Mouse (Mus musculus): ENCODE results near the gene Zfp639.

DNA sequence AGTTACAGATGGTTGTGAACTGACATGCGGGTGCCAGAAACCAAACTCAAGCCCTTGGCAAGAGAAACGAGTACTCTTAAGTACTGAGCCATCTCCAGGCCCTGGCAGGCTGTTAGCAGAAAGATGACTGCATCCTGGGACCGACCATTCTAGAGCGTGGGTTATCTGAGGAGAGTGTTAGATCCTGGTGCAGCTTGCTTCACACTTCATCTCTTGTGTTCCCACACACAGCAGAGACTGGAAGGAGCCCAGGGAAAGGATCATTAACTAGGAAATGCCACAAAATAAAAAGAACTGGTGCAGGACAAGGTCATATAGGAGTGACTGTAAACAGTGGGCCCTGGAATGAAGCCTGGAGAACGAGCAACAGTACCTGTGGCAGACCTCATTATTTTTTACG is 39.0 kb upstream of the Zfp639 start:
- TF ChIP-seq CEBPB (IDR thresholded peaks at IDR 0.05; ENCODE audit: low read depth) (no peak), CTCF (IDR thresholded peaks at IDR 0.05; ENCODE audit: control insufficient read depth, insufficient read depth, insufficient read length) (no peak), USF1 (IDR thresholded peaks at IDR 0.05; ENCODE audit: low read depth) (no peak), MAX (IDR thresholded peaks at IDR 0.05) (no peak), MYOG (IDR thresholded peaks at IDR 0.05; ENCODE audit: control insufficient read depth, extremely low read depth, insufficient read length) (no peak)

Data from C2C12 (cell line).